Mouse (Mus musculus) gastrocnemius, postnatal 14 days (tissue): ENCODE measurements around the gene Tex14. TPM values are rescaled to one million over a fixed set of nuclear protein-coding genes. Genes with fewer than 3 reads are reported as not detected.
"Not testable (repeated sequence)": the region's sequence is repeated elsewhere in the genome, so short reads cannot be mapped to it uniquely, and the experiment has no call there.

ENCODE experiments used
- DNase-seq: peaks from one replicate; pipeline ENCODE4 v3.0.0; 2021; ENCODE audit warnings: mixed read lengths
- intact Hi-C: fragments of 180-260 bp; cut with DNase I; formaldehyde crosslinking; loops from one replicate; pipeline ENCODE4 v1.15.1; 2025; ENCODE audit warnings: low total_unique reads
- total RNA-seq, 2 experiments: library from RNA; stranded (reverse); gene quantifications; 2 replicates each; pipeline ENCODE4 v1.2.3; 2021

Tex14 gene
- total RNA-seq, 2 experiments from 2014 or later: 0.53 to 0.59 TPM

GRCm38 (mm10) chr11:87444735-87445428 is 40.0 kb downstream of the Tex14 start:
- no peak for DNase-seq
- intact Hi-C loops: no loop called here

- intact Hi-C loops: not testable (repeated sequence)
Measured at GRCm38 (mm10) chr11:87445593-87445992, 40.7 kb downstream of the Tex14 start.

GRCm38 (mm10) chr11:87446159-87446558 is 41.3 kb downstream of the Tex14 start:
- DNase-seq: no peak
- intact Hi-C loops: no loop called here

More at GRCm38 (mm10) chr11:87445593-87445992, 40.7 kb downstream of the Tex14 start:
- not testable (repeated sequence) for DNase-seq

GRCm38 (mm10) chr11:87447429-87447828 is 42.6 kb downstream of the Tex14 start:
- intact Hi-C loops: no loop called here
- DNase-seq: no peak

GRCm38 (mm10) chr11:87448081-87448475 is 43.2 kb downstream of the Tex14 start:
- DNase-seq: peak; percentile 93
- intact Hi-C loops: not testable (repeated sequence)

- peak; percentile 36 for DNase-seq
- intact Hi-C loops: not testable (repeated sequence)
Measured at GRCm38 (mm10) chr11:87448476-87449199, 43.8 kb downstream of the Tex14 start.

- no peak for DNase-seq
- intact Hi-C loops: no loop called here
Measured at GRCm38 (mm10) chr11:87449200-87449547, 44.3 kb downstream of the Tex14 start.

- DNase-seq, intact Hi-C loops: not testable (repeated sequence)
Measured at GRCm38 (mm10) chr11:87449847-87450246, 45.0 kb downstream of the Tex14 start.

GRCm38 (mm10) chr11:87452779-87453178 is 47.9 kb downstream of the Tex14 start:
- DNase-seq, intact Hi-C loops: not testable (repeated sequence)

GRCm38 (mm10) chr11:87453216-87454034 is 48.6 kb downstream of the Tex14 start:
- intact Hi-C loops: no loop called here

GRCm38 (mm10) chr11:87454035-87454690 is 49.3 kb downstream of the Tex14 start:
- no peak for DNase-seq
- intact Hi-C loops: no loop called here

More at GRCm38 (mm10) chr11:87453216-87454034, 48.6 kb downstream of the Tex14 start:
- no peak for DNase-seq

GRCm38 (mm10) chr11:87455573-87455972 is 50.7 kb downstream of the Tex14 start:
- intact Hi-C loops: no loop called here
- no peak for DNase-seq

GRCm38 (mm10) chr11:87455984-87456383 is 51.1 kb downstream of the Tex14 start:
- intact Hi-C loops: no loop called here
- DNase-seq: no peak

GRCm38 (mm10) chr11:87460566-87460965 is 55.7 kb downstream of the Tex14 start:
- intact Hi-C loops: no loop called here

GRCm38 (mm10) chr11:87461780-87462460 is 57.1 kb downstream of the Tex14 start:
- DNase-seq: peak; percentile 87
- intact Hi-C loops: not testable (repeated sequence)

More at GRCm38 (mm10) chr11:87460566-87460965, 55.7 kb downstream of the Tex14 start:
- DNase-seq: no peak

GRCm38 (mm10) chr11:87462461-87463242 is 57.8 kb downstream of the Tex14 start:
- intact Hi-C loops: no loop called here
- DNase-seq: no peak

- intact Hi-C loops: no loop called here
- no peak for DNase-seq
Measured at GRCm38 (mm10) chr11:87463243-87463540, 58.3 kb downstream of the Tex14 start.

- DNase-seq, intact Hi-C loops: not testable (repeated sequence)
Measured at GRCm38 (mm10) chr11:87463792-87464430, 59.0 kb downstream of the Tex14 start.
